Mouse (Mus musculus) MEL (cell line): Measurements from ENCODE around the gene Nr2f2. TPM values are rescaled to one million over a fixed set of nuclear protein-coding genes. Genes with fewer than 3 reads are reported as not detected.

Source experiments
- DNase-seq: peaks from one replicate; pipeline ENCODE4 v3.0.0; 2011; ENCODE audit warnings: low read depth, low spot score
- H3K27ac ChIP-seq: 2 replicates; pipeline ENCODE4 v1.5.1; 2012; ENCODE audit warnings: low read depth, mild to moderate bottlenecking, control low read depth, low read length, moderate library complexity; ENCODE audit not compliant: control insufficient read depth
- H3K27me3 ChIP-seq, 2 experiments: fragments of 150-350 bp in 1 of 2; sonication (generic) in 1 of 2; 2 replicates each; pipeline ENCODE4 v1.6.1; 2012; ENCODE audit warnings: low read length in 2 of 2, mild to moderate bottlenecking in 2 of 2, improper control_type of control experiment in 1 of 2, moderate library complexity in 1 of 2; ENCODE audit not compliant: insufficient read depth in 2 of 2, control insufficient read depth in 1 of 2
- H3K36me3 ChIP-seq, 2 experiments: 2 replicates each; pipeline ENCODE4 v1.6.1; 2012 to 2014; ENCODE audit warnings: low read length in 2 of 2, improper control_type of control experiment in 1 of 2, inconsistent platforms in 1 of 2, mild to moderate bottlenecking in 1 of 2; ENCODE audit not compliant: insufficient read depth in 2 of 2, control insufficient read depth in 1 of 2
- H3K4me1 ChIP-seq, 2 experiments: fragments of 150-350 bp in 1 of 2; sonication (generic) in 1 of 2; 2 replicates each; pipeline ENCODE4 v1.6.1; 2012; ENCODE audit warnings: low read length in 2 of 2, improper control_type of control experiment in 1 of 2, mild to moderate bottlenecking in 1 of 2; ENCODE audit not compliant: insufficient read depth in 2 of 2, control insufficient read depth in 1 of 2
- H3K4me3 ChIP-seq, 2 experiments: fragments of 150-350 bp in 1 of 2; sonication (generic) in 1 of 2; 2 replicates each; pipeline ENCODE4 v1.5.1; 2012; ENCODE audit warnings: low read depth in 2 of 2, low read length in 2 of 2, mild to moderate bottlenecking in 2 of 2, moderate library complexity in 2 of 2, control low read depth in 1 of 2, improper control_type of control experiment in 1 of 2; ENCODE audit not compliant: control insufficient read depth in 1 of 2, insufficient read depth in 1 of 2
- H3K79me2 ChIP-seq: 2 replicates; pipeline ENCODE4 v1.6.1; 2012; ENCODE audit warnings: mild to moderate bottlenecking, low read length, moderate library complexity; ENCODE audit not compliant: control insufficient read depth, poor library complexity, insufficient read depth
- H3K9ac ChIP-seq: 2 replicates; pipeline ENCODE4 v1.6.1; 2012; ENCODE audit warnings: low read depth, mild to moderate bottlenecking, control low read depth, low read length, moderate library complexity; ENCODE audit not compliant: control insufficient read depth, poor library complexity, severe bottlenecking
- H3K9me3 ChIP-seq: fragments of 150-350 bp; sonication (generic); replicated peaks from 2 replicates; pipeline ENCODE4 v1.6.1; 2012; ENCODE audit warnings: mild to moderate bottlenecking, low read length, improper control_type of control experiment, moderate library complexity; ENCODE audit not compliant: insufficient read depth
- CTCF ChIP-seq, 3 experiments: IDR thresholded peaks in 2 of 3; conservative IDR thresholded peaks in 1 of 3; 2 replicates each; pipeline ENCODE4 v1.5.1; 2011 to 2012; ENCODE audit warnings: low read length in 3 of 3, low read depth in 2 of 3, mild to moderate bottlenecking in 2 of 3, improper control_type of control experiment in 1 of 3, inconsistent platforms in 1 of 3, mixed read lengths in 1 of 3, moderate library complexity in 1 of 3; ENCODE audit not compliant: control insufficient read depth in 1 of 3, insufficient read depth in 1 of 3, poor library complexity in 1 of 3, severe bottlenecking in 1 of 3
- ELF1 ChIP-seq: IDR thresholded peaks from 2 replicates; pipeline ENCODE4 v1.6.1; 2014; ENCODE audit warnings: low read depth, mild to moderate bottlenecking, inconsistent platforms, low read length, improper control_type of control experiment, moderate library complexity
- ETS1 ChIP-seq: IDR thresholded peaks from 2 replicates; pipeline ENCODE4 v1.6.1; 2012; ENCODE audit warnings: low read depth, mild to moderate bottlenecking, inconsistent platforms, low read length, improper control_type of control experiment, moderate library complexity
- GATA1 ChIP-seq: IDR thresholded peaks from 2 replicates; pipeline ENCODE4 v1.6.1; 2011; ENCODE audit warnings: low read depth, low read length, improper control_type of control experiment
- HCFC1 ChIP-seq: IDR thresholded peaks from 2 replicates; pipeline ENCODE4 v1.6.1; 2012; ENCODE audit warnings: low read depth, mild to moderate bottlenecking, inconsistent platforms, low read length, improper control_type of control experiment, moderate library complexity
- JUND ChIP-seq: IDR thresholded peaks from 2 replicates; pipeline ENCODE4 v1.6.1; 2011; ENCODE audit warnings: low read depth, mild to moderate bottlenecking, improper control_type of control experiment, low read length
- KAT2A ChIP-seq: conservative IDR thresholded peaks from 2 replicates; pipeline ENCODE4 v1.6.1; 2012; ENCODE audit warnings: low read depth, low read length, improper control_type of control experiment, inconsistent platforms
- MAX ChIP-seq: IDR thresholded peaks from 2 replicates; pipeline ENCODE4 v1.6.1; 2011; ENCODE audit warnings: low read length, improper control_type of control experiment
- MAZ ChIP-seq: IDR thresholded peaks from 2 replicates; pipeline ENCODE4 v1.6.1; 2012; ENCODE audit warnings: low read depth, mild to moderate bottlenecking, inconsistent platforms, low read length, improper control_type of control experiment
- MYC ChIP-seq: IDR thresholded peaks from 2 replicates; pipeline ENCODE4 v1.6.1; 2011; ENCODE audit warnings: low read depth, mild to moderate bottlenecking, low read length, improper control_type of control experiment, moderate library complexity
- NELFE ChIP-seq: IDR thresholded peaks from 2 replicates; pipeline ENCODE4 v1.6.1; 2011; ENCODE audit warnings: low read depth, low read length, improper control_type of control experiment
- NRF1 ChIP-seq: IDR thresholded peaks from 2 replicates; pipeline ENCODE4 v1.6.1; 2014; ENCODE audit warnings: low read depth, mild to moderate bottlenecking, inconsistent platforms, low read length, improper control_type of control experiment, moderate library complexity; ENCODE audit not compliant: poor library complexity, insufficient read depth, severe bottlenecking
- POLR2A ChIP-seq, 2 experiments: IDR thresholded peaks; 2 replicates each; pipeline ENCODE4 v1.6.1; 2011 to 2012; ENCODE audit warnings: low read length in 2 of 2, mild to moderate bottlenecking in 2 of 2, control low read depth in 1 of 2, improper control_type of control experiment in 1 of 2, low read depth in 1 of 2, moderate library complexity in 1 of 2; ENCODE audit not compliant: control insufficient read depth in 1 of 2, insufficient read depth in 1 of 2, poor library complexity in 1 of 2
- POLR2AphosphoS5 ChIP-seq: IDR thresholded peaks from 2 replicates; pipeline ENCODE4 v1.6.1; 2012; ENCODE audit warnings: low read depth, borderline replicate concordance, mild to moderate bottlenecking, inconsistent platforms, low read length, moderate library complexity, mixed read lengths
- RAD21 ChIP-seq: IDR thresholded peaks from 2 replicates; pipeline ENCODE4 v1.6.1; 2011; ENCODE audit warnings: mild to moderate bottlenecking, low read depth, low read length, improper control_type of control experiment
- SIN3A ChIP-seq: IDR thresholded peaks from 2 replicates; pipeline ENCODE4 v1.6.1; 2012; ENCODE audit warnings: low read length, improper control_type of control experiment, inconsistent platforms
- TAL1 ChIP-seq: IDR thresholded peaks from 2 replicates; pipeline ENCODE4 v1.6.1; 2012; ENCODE audit warnings: mild to moderate bottlenecking, inconsistent platforms, low read length, moderate library complexity, mixed read lengths
- TCF12 ChIP-seq: IDR thresholded peaks from 2 replicates; pipeline ENCODE4 v1.6.1; 2014; ENCODE audit warnings: low read depth, mild to moderate bottlenecking, inconsistent platforms, low read length, improper control_type of control experiment, moderate library complexity
- UBTF ChIP-seq: IDR thresholded peaks from 2 replicates; pipeline ENCODE4 v1.6.1; 2012; ENCODE audit warnings: low read depth, mild to moderate bottlenecking, inconsistent platforms, low read length, improper control_type of control experiment, moderate library complexity, borderline replicate concordance; ENCODE audit not compliant: insufficient read depth
- ZKSCAN1 ChIP-seq: IDR thresholded peaks from 2 replicates; pipeline ENCODE4 v1.6.1; 2012; ENCODE audit warnings: low read depth, mild to moderate bottlenecking, inconsistent platforms, low read length, improper control_type of control experiment, moderate library complexity
- polyA plus RNA-seq, 2 experiments: library from polyadenylated mRNA; stranded (reverse) in 1 of 2; unstranded in 1 of 2; fragments of >175 nt in 1 of 2; fragments of >200 nt in 1 of 2; gene quantifications; 2 replicates each; pipeline versions ENCODE4 v1.2.1 to v1.2.4; 2012; ENCODE audit warnings: low replicate concordance in 2 of 2, low read depth in 1 of 2; ENCODE audit not compliant: insufficient read length in 2 of 2, insufficient read depth in 1 of 2, missing spikeins in 1 of 2
- total RNA-seq: library from RNA; depleted of rRNA; stranded (reverse); fragments of 300-350 nt; gene quantifications from 2 replicates; pipeline ENCODE4 v1.2.3, GENCODE M21; 2012

The Nr2f2 gene
- total and polyA plus RNA-seq, 3 experiments: not detected

DNA sequence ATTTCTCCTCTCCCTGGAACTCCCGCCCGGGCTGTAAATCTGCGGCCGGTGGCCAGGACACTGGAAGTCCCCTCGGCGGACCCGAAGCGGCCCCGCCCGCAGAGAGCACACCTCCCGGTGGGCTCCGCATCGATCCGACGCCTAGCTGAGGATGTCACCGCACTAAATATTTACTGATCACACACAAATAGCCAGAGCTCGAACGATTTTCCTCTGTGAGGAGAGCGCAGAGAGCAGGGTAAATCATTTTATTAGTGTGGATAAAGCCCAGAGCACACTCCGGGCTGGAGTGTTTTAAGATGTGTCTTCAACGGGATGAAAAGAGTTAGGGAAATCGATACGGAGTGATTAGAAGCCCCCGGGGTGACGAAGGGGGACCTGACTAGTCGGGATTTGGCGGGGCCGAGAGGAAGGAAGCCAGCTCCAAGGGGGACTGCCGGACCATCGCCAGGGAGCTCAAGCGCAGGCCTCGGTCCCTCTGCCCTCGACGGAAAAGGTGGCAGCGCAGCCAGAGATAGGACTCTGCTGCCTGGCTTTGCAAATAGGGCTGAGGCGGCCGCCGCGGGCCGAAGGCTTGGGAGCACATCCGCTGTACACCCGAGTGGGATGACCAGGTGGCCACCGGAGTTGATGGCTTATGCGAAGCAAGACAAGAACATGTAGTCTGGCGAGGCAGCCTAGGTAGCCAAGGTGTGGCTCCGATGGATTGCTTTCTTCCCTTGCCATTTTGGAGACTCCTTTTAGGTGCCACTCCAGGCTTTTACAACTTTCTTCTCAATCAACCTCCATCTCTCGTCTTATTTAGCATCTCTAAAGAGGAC lies 3.4 kb upstream of the Nr2f2 start:
- Histone ChIP-seq H3K9ac (no peak overlapping the region), H3K4me1 (no peaks in the 10 kb centered on the region), H3K9me3 (no peaks in the 10 kb centered on the region), H3K27me3 (no peaks in the 10 kb centered on the region), H3K4me3 (no peak overlapping the region), H3K79me2 (no peaks in the 10 kb centered on the region), H3K27ac (no peak overlapping the region), H3K36me3 (no peaks in the 10 kb centered on the region)
- TF ChIP-seq POLR2A (IDR thresholded peaks at IDR 0.05; ENCODE audit: control insufficient read depth in 1 of 2, insufficient read depth in 1 of 2, low read depth in 1 of 2, low read length in 2 of 2, poor library complexity in 1 of 2) (no peak), TCF12 (no peak), POLR2AphosphoS5 (no peak), TAL1 (no peak)
- no peak for DNase-seq

DNA sequence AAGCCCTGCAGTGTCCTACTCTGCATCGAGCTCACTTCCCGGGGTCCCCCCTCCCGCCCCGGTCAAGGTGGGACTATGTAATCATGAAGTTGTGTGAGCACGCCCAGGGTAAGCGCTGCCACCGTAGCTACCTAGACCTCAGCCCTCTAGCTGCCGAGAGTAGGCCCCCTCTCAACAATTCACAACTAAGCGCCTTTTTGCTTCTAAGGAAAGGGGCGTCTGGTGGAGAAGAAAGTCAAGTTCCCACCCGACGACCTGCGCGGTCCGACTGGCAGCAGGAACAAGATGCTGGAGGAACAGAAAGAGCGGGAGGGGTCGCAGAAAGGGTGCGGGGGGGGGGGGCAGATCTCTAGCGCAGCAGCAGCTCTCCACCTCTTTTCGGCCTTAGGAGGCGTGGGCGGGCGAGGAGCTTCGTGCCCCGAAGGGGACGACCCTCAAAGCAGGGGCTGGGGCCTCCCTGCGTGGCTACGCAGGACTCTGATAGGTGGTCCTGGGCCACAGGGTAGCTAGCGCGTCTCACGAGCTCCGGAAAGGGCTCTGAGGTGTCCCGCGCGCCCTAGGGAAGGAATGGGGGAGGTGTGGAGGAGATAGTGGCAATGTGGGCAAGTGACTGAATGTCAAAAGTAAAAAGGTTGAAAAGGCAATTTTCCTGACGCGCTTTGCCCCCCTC lies 2.7 kb upstream of the Nr2f2 start:
- no peaks in the 10 kb centered on the region for H3K9me3 ChIP-seq
- no peak for DNase-seq

GRCm38 (mm10) chr7:70368751-70369060 lies 2.2 kb upstream of the Nr2f2 start:
- no peak for TF ChIP-seq HCFC1
- no peak for TF ChIP-seq NELFE
- no peak for TF ChIP-seq TAL1
- no peak for TF ChIP-seq UBTF
- no peak for TF ChIP-seq NRF1
- no peak for TF ChIP-seq JUND
- no peak for TF ChIP-seq MAZ
- TF ChIP-seq GATA1: no peak
- TF ChIP-seq SIN3A: no peak
- H3K4me1 ChIP-seq: no peaks in the 10 kb centered on the region
- no peaks in the 10 kb centered on the region for H3K9me3 ChIP-seq
- no peaks in the 10 kb centered on the region for H3K27me3 ChIP-seq
- H3K27ac ChIP-seq: no peak overlapping the region
- no peaks in the 10 kb centered on the region for H3K79me2 ChIP-seq
- H3K4me3 ChIP-seq: no peak overlapping the region
- no peaks in the 10 kb centered on the region for H3K36me3 ChIP-seq
- no peak for DNase-seq
- H3K9ac ChIP-seq: no peak overlapping the region

More for the DNA sequence above, 2.7 kb upstream of the Nr2f2 start:
- no peaks in the 10 kb centered on the region for H3K36me3 ChIP-seq
- H3K4me1 ChIP-seq: no peaks in the 10 kb centered on the region
- H3K27me3 ChIP-seq: no peaks in the 10 kb centered on the region
- no peaks in the 10 kb centered on the region for H3K79me2 ChIP-seq
- no peak overlapping the region for H3K4me3 ChIP-seq
- H3K9ac ChIP-seq: no peak overlapping the region
- H3K27ac ChIP-seq: no peak overlapping the region
- no peak for TF ChIP-seq MAZ
- TF ChIP-seq POLR2A (IDR thresholded peaks at IDR 0.05; ENCODE audit: control insufficient read depth in 1 of 2, insufficient read depth in 1 of 2, low read depth in 1 of 2, low read length in 2 of 2, poor library complexity in 1 of 2): no peak
- no peak for TF ChIP-seq UBTF
- TF ChIP-seq ELF1: no peak
- no peak for TF ChIP-seq RAD21
- TF ChIP-seq CTCF (IDR thresholded peaks at IDR 0.05 in 2 of 3, conservative IDR thresholded peaks at IDR 0.05 in 1 of 3; ENCODE audit: control insufficient read depth in 1 of 3, insufficient read depth in 1 of 3, low read depth in 2 of 3, low read length in 3 of 3, poor library complexity in 1 of 3, severe bottlenecking in 1 of 3): no peak
- no peak for TF ChIP-seq MYC
- TF ChIP-seq MAX: no peak
- no peak for TF ChIP-seq ETS1
- TF ChIP-seq JUND: no peak
- TF ChIP-seq KAT2A: no peak
- TF ChIP-seq ZKSCAN1: no peak
- TF ChIP-seq NELFE: no peak
